Mouse (Mus musculus) cerebellum, postnatal 4 days (tissue): ENCODE measurements around the gene Sertad3.

ENCODE experiments used
- DNase-seq, 2 experiments: peaks; one replicate each; pipeline ENCODE4 v3.0.0; 2022; ENCODE audit warnings: low spot score in 2 of 2, mixed read lengths in 1 of 2

Gene Sertad3

DNA sequence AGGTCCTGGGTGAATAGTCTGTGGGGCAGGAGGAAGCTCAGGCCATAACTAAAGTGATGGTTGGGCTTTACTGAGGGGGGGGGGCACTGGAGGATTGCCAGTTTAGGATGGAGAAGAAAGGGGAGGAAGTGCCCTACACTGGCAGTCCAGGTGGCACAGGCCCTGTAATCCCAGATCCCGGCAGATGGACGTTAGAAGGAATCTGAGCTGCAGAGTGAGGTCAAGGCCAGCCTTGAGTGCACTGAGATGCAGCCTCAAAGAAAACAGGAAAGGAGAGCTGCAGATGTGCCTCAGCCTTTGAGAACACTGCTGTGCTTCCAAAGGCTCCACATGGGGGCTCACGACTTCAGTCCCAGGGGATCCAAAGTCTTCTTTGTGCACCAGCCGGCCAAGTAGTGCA lies 5.9 kb upstream of the Sertad3 start:
- no peak for DNase-seq

DNA sequence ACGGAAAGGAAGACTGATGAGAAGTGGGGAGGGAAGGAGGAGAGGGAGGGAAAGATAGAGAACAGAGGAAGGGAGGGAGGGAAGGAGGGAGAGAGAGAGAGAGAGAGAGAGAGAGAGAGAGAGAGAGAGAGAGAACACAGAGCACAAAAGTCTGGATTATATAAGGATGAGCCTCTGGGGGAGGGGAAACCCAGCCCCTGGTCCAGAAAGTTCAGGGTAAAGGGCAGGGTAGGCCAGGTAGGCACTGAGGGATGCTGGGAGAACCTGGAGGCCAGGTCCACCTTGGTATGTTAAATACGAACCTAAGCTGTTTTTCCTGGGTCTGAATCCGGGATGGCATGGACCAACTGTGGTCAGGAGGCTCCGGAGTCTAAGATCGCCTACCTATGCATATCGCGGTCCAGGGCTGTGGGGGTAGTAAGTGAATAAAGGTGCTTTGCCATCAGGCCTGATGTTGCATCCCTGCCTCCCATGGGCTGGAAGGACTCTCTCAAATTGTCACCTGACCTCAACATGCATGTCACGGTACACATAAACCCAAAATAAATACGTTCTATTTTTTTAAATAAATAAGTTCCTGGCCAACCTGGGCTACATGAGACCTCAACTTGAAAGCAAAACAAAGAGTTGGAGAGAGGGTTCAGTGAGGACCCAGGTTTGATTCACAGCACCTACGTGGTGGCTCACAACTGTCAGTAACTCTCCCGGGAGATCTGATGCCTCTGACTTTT lies 2.0 kb upstream of the Sertad3 start:
- no peak for DNase-seq

DNA sequence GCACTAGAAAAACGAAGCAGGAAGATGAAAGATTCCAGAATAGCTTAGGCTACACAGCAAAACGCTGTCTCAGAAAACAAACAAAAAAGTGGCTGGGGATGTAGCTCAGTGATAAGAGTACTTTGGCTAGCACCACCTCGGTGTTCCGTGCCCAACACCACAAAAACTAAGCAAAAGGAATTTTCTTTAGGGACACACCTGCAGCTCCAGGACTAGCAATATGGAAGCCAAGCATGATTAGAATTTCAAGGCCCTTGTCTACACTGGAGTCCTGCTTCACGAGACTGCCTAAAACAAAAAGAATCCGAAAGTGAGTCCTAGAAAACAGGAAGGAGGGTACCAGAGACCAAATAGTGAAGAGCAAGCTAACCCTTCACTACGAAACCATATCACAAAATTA lies 972 bp upstream of the Sertad3 start:
- DNase-seq: no peak

DNA sequence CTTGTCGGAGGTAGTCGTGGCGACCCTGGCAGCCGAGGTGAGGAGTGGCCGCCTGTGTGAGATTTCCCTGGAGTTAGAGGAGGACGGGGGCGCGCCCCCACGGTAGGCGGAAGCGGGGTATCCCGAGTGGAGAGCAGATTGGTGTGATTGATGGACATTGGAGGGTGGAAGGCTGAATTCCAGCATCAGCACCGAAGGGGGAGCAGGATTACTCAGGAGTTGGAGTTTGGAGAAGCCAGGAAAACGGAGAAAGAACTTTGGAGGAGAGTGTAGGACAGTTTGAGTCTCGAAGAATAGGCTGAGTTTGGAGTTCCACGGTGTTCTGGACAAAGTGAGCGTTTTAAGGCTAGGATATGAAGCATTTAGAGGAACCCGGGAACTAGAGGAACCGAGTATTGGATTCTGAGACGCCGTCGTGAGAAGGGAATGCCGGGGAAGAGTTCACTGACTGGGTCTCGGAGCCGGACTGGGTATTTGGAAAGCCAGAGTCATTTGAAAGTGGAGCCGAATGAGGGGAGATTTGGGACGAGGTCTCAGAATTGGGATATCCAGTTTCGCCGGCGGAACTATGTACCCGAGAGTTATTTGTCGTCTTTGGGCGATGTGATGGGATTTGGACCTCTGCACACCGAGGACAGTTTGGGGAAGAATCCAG lies 394 bp downstream of the Sertad3 start:
- DNase-seq: peak in 1 of 2 experiments; percentile 19

DNA sequence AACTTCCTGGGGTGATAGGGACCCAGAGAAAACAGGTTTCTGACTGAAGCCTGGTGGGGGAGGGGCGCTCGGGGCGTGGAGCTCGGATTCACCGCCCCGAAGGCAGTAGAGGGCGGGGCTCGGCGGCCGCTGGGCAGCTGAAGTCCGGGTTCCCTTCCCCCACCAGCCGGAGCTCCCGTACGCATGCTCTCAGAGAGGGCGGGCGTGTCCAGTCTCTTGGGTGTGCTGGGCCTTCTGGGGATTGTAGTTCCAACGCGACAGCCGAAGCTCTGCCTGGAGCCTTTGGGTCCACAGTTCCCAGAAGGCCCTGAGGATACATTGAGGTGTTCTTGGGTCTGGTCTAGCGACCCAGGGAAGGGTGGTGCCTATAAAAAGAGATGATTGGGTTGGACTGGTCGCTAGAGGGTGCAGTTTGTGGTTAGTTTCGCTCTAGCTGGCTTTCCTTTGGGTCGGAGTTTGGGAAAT lies 954 bp downstream of the Sertad3 start:
- DNase-seq: peak; percentile 86 to 95

DNA sequence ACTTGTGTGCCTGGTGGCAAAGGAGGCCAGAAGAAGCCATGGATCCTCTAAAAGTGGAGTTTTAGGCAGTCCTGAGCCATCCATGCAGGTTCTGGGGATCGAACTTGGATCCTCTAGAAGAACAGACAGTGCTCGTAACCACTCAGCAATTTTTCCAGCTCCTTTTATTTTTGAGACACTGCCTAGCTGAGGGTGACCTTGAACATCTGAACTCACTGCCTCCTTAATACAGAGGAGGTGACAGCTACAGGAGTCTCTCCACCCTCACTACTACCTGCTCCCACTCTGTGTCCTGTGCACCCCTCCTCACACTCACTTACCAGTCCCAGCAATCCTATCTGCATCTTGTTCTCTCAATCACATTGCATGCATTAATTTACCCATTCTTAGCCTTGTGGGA lies 2.0 kb downstream of the Sertad3 start:
- no peak for DNase-seq

DNA sequence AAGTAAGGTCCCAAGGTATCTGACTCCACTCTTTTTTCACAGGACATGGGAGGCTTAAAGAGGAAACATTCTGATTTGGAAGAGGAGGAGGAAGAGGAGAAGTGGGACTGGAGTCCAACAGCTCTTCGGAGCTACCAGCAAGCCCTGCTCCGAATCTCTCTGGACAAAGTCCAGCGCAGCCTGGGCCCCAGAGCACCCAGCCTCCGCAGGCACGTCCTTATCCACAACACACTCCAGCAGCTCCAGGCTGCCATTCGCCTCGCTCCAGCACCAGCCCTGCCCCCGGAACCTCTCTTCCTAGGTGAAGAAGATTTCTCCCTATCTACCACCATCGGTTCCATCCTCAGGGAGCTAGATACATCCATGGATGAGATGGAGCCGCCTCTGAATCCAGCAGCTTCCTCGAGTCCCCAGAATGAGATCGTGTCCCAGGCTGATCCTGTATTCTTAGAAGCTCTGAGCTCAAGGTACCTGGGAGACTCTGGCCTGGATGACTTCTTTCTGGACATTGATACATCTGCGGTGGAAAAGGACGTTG lies 2.6 kb downstream of the Sertad3 start:
- DNase-seq: no peak

DNA sequence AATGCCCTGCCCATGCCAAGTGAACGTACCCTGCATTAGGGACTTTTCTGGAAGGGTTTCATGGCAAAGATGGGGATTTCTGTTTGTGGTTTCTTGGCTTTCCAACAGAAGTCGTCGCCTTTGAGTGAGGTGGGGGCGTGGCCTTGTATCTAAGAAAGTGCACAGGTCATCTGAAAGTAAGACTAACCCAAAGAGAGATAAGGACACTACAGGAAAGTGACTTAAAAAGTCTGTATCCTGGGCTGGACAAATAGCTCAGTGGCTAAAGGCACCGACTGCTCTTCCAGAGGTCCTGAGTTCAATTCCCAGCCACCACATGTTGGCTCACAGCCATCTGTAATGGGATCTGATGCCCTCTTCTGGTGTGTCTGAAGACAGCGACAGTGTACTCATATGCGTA lies 5.0 kb downstream of the Sertad3 start:
- DNase-seq: no peak

DNA sequence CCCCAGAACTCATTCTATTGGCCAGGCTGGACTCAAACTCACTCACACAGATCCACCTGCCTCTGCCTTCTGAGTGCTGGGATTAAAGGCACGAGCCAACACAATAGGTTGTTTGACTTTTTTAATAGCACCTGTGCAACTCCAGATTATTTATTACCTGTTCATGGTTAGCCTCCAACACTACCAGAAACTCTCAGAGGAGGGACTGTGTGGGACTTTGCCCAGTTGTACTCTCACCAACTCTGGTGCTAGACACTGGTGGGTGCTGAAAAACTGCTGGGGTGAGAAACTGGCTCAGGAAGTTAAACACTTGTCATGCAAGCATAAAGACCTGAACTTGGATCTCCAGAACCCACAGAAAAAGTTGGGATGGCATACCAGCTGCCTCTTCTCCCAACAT lies 6.2 kb downstream of the Sertad3 start:
- no peak for DNase-seq

DNA sequence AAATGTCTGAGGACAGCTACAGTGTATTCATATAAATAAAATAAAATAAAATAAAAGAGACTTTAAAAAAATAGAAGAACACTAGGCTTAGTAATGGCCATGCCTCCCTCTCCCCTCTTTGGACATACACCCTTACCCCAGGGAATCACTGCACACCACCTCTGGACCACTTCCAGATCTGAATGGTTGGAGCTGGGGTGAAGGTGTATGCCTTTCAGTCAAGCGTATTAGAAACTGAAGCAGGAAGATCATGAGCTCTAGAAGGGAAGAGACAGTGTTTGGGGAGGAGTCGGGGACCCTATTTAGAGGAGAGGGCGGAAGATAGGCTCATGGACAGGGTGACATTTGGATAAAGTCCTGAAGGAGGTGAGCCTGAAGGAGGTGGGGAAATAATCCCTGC lies 6.9 kb downstream of the Sertad3 start:
- DNase-seq: no peak

DNA sequence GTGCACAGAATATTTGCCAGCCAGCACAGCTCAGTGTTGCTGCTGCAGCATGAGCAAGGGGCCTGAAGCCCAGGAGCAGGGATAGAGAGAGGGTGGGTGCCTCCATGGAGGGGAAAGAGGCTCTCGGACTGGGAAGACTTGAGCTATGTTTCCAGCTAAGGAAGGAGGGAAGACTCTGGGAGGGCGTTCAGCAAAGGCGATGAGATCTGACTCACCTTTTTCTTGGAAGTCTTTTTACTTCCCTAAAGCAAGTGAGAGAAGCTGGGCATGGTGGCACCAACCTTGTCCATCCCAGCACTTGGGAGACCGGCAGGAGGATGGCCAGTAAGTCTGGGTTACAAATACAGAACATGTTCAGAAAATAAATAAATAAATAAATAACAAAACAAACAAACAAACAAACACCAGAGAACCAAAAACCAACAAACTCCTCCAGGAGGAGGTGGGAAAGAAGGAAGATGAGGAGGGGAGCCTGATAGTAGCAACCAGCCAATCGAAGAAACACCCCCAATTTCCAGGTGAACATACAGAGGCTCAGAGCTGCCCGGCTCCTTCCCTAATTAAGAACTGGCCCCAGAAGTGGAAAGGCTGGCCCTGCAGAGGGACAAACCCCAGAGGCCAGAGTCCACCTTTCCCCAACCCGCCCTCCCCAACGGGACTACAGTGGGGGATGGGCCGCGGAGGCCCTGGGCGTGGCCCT lies 7.5 kb downstream of the Sertad3 start:
- no peak for DNase-seq

DNA sequence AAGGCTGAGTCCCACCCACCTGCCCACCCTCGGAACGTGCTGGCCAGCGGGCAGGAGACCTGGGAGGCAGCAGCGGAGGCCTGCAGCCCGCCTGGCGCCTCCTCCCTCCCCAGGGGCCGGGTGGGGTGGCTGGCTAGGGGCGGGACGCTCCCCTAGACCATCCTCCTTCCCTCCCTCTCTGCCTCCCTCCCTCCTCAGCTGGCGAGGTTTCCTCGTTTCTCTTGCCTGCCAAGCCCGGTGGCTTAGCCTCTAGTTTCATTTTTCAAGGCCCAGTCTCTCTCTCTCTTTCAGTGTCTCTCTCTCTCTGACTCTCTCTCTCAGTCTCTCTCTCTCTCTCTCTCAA lies 8.0 kb downstream of the Sertad3 start:
- DNase-seq: peak; percentile 31 to 55

DNA sequence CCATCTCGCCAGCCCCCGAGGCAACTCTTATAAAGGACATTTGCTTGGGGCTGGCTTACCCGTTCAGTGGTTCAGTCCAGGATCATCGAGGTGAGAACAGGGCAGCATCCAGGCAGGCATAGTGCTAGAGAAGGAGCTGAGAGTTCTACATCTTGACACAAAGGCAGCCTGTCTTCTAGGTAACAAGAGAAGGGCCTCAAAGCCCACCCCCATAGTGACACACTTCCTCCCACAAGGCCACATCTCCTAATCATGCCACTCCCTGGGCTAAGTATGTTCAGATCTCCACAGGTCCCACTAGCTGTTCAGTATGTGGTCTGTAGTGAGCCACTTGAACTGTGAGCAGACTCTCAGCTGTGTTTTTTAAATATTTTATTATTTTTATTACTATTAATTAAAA lies 10.3 kb downstream of the Sertad3 start:
- no peak for DNase-seq

DNA sequence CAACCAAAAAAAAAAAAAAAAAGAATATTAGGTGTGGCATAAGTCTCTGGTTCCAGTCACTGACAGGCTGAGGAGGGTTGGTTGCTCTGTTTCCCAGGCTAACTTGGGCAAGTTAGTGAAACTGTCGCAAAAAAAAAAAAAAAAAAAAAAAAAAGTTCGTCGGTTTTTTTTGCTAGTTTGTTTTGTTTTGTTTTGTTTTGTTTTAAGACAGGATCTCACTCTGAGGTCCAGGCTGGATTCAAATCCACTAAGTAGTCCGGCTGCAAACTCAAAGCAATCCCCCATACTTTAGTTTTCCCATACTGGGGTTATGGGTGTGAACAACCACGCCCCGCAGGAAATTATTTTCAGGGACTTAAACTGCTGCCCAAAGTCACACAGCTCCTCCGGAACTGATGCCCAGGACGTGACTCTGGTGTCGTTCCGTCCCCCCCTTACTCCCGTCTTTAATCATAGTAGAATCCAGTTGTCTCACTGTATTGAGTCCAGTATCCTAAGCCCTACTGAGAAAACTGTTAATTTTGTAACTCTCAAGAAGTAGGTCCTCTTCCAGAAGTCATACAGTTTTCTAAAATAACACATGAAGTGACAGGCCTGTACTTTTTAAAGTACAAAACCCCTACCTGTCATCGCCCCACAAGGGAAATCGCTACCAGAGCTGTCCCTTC lies 12.7 kb downstream of the Sertad3 start:
- DNase-seq: no peak

DNA sequence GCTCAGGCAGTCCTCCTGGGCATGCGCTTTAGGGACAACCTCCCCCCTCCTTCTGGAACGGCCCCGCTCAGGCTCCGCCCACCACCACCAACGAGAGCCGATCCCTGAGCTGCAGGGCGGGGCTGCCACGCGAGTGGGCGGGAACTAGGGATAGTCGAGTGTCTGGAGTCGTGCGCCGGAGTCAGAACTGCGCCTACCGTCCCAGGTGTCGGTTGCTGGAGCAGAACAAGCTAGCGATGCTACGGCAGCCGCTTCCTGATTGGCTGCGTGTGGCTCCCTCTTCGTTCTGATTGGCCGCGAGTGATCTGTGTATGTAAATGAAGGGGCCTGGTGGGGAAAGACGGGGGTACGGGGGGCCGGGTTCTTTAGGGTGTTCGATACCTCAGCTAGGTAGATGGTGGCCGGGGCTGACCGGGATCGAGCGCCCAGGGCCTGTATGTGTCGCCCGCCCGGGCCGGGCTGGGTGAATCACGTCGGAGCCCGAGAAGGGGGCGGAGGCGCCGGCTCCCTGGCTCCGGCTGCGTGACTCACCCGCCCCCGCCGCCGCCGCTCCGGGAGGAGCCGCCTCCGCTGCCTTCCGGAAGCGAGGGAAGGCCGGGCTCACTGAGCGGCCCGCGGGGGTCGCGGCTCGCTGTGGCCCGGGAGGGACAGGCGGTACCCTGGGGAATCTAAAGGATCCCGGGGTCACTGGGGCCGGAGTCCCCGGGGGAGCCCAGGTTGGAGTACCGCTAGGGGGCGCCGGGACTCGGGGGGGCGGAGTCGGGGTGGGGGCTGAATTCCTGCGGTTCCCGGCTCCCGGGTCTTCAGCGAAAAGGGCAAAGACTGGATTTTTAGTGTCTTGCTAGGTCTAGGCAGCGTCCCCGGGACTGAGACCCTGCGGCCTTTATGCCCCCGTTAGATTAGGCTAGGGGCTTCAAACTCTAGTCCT lies 13.5 kb downstream of the Sertad3 start, which contains the start of gene Sertad1:
TSS of gene Sertad1 (plus strand) at position 141 of the 928 bp plus-strand sequence.
- peak; percentile 93 to 97 for DNase-seq

DNA sequence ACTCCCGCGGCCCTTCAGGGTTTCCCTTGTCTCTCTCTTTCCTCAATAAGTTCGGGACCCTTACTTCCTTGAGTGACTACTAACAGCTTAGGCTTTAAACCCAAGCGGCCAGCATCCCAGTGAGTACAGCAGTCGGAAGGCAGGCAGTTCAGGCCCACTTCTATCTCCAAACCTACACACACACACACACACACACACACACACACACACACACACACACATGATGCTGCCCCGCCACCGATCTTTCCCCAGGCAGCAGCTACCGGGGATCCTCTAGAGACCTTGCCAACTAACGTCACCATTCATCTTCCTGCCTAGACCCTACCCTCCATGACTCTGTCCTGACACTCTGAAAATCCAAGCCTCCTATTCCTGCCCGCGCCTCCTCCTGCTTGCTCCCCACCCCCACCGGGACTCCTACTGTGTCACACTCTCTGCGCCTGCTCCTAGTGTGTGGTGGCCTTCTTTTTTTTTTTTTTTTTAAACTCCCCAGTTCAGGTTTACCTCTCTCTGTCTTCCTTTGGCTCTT lies 14.2 kb downstream of the Sertad3 start:
- peak in 1 of 2 experiments; percentile 29 for DNase-seq

DNA sequence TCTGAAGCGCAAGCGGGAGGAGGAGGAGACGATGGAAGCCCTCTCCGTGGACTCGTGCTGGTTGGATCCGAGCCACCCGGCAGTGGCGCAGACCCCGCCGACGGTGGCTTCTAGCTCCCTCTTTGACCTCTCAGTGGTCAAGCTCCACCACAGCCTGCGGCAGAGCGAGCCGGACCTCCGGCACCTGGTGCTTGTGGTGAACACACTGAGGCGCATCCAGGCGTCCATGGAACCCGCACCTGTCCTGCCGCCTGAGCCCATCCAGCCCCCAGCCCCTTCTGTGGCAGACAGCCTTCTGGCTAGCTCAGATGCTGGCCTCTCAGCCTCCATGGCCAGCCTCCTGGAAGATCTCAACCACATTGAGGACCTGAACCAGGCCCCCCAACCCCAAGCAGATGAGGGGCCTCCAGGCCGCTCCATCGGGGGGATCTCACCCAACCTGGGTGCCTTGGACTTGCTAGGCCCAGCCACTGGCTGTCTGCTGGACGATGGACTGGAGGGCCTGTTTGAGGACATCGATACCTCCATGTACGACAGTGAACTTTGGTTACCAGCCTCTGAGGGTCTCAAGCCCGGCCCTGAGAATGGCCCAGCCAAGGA lies 15.8 kb downstream of the Sertad3 start:
- no peak for DNase-seq

DNA sequence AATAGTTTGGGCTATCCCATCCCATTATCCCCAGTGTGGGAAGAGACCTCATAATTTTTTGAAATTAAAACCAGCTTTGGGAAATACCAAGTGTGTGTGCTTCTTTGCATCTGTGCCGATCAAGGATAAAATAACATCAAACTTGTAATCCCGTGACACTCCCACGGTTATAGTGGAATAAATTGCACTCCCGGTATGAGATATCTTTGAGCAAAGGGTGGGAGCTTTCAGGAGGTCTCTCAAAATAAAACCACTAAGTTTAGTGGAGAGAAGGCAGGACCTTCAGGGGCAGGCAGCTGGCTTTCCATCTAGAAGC lies 16.6 kb downstream of the Sertad3 start:
- no peak for DNase-seq

DNA sequence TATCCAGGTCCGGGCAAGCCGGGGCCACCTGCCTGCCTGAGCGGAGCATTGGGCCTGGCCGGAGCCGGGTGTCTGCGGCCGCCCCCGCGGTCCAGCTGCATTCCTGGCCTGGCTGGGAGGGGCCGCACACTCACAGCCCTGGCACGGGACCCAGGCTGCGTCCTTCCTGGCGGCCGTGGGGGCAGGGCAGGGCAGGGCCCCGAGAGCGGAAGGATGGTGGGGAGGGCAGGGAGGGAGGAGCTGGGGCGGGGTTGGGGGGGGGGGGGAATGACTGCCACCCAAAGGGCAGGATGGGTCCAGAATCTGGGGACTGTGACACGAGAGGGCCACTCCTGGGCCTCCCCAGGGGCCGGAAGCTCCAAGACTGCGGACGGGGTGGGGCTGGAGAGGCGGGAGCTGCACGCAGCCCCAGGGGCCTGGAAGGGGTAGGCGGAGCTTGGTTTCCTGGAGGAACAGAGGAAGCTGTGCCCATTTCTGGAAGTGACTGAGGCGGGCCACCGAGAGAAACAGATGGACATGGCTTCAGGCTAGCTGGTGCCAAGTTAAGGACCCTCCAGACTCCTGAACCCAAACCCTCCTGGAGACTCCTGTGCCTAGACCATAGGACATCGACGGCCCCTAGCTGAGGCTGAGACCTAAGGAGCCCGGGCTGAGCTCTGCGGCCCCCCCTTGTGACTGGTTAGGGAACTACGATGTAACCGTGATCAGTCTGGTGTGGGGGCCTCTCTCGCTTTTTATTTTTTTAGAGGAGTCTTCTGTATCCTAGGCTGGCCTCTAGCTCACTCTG lies 17.2 kb downstream of the Sertad3 start:
- DNase-seq: peak; percentile 46 to 74

DNA sequence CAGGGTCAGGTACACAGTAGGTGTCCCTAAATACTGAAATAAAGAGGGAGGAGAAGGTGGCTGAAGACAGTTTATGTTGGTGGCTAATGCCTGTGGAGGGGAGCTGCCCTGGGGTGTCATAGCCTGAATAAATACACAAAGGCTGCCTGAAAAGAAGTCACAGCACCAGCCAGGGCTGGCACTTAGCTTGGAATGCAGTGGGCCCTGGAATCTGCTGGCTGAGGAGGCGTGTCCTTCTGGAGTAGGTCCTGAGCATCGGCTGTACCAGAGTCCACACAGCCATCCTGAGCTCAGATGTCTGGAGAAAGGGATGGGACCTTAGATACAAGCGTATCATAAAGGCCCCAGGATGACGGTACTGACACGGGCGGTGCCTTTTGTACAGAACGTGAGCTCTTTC lies 18.3 kb downstream of the Sertad3 start:
- no peak for DNase-seq
